Mouse (Mus musculus) neural tube, embryonic 15.5 days (tissue): ENCODE measurements at regions not wholly inside any gene's neighbourhood (a gene's known extent, or its start where the extent isn't known, plus 50 kb on each side); places are given as distances from the start of the nearest gene placed in this dataset.

ENCODE experiments used
- ATAC-seq: fragments of 200-750 bp; cut with Nextera tagmentation; 2 replicates; pipeline ENCODE4 v1.8.0; 2017; ENCODE audit warnings: mild to moderate bottlenecking, moderate TSS enrichment, moderate library complexity; ENCODE audit not compliant: low FRiP score
- H3K27ac ChIP-seq: fragments of 300-500 bp; sonication (generic); replicated peaks from 2 replicates; pipeline ENCODE4 v1.5.1; 2015; ENCODE audit warnings: mild to moderate bottlenecking, inconsistent platforms
- H3K27me3 ChIP-seq: fragments of 300-500 bp; sonication (generic); replicated peaks from 2 replicates; pipeline ENCODE4 v1.6.1; 2015; ENCODE audit warnings: inconsistent platforms
- H3K36me3 ChIP-seq: fragments of 300-500 bp; sonication (generic); 2 replicates; pipeline ENCODE4 v1.6.1; 2015; ENCODE audit warnings: inconsistent platforms
- H3K4me1 ChIP-seq: fragments of 300-500 bp; sonication (generic); 2 replicates; pipeline ENCODE4 v1.6.1; 2015; ENCODE audit warnings: inconsistent platforms
- H3K4me2 ChIP-seq: fragments of 300-500 bp; sonication (generic); 2 replicates; pipeline ENCODE4 v1.6.1; 2015; ENCODE audit warnings: inconsistent platforms, mild to moderate bottlenecking, moderate library complexity
- H3K4me3 ChIP-seq: fragments of 300-500 bp; sonication (generic); replicated peaks from 2 replicates; pipeline ENCODE4 v1.5.1; 2015; ENCODE audit warnings: mild to moderate bottlenecking, inconsistent platforms
- H3K9ac ChIP-seq: fragments of 300-500 bp; sonication (generic); replicated peaks from 2 replicates; pipeline ENCODE4 v1.6.1; 2015; ENCODE audit warnings: mild to moderate bottlenecking, inconsistent platforms
- H3K9me3 ChIP-seq: fragments of 300-500 bp; sonication (generic); replicated peaks from 2 replicates; pipeline ENCODE4 v1.6.1; 2016; ENCODE audit warnings: inconsistent platforms
- WGBS: fragments of 180-500 bp; shearing (Covaris S2); methylation state at CpG from one replicate; pipeline ENCODE4 v1.1.7; 2015; ENCODE audit warnings: mixed read lengths; 5-methylcytosine and 5-hydroxymethylcytosine counted together

- 47% methylated on average over 5 of the region's 5 CpGs for WGBS
- ATAC-seq = no peak
- Histone ChIP-seq H3K4me2 (no peak overlapping the region), H3K9me3 (no peaks in the 10 kb centered on the region), H3K27me3 (no peaks in the 10 kb centered on the region), H3K4me1 (no peaks in the 10 kb centered on the region), H3K9ac (no peak overlapping the region), H3K4me3 (no peak overlapping the region), H3K36me3 (no peaks in the 10 kb centered on the region), H3K27ac (no peak overlapping the region)
Observed at GRCm38 (mm10) chr11:24628619-24629018, 550.8 kb downstream of the Bcl11a start.

- H3K4me3 ChIP-seq = no peak overlapping the region
- WGBS = 74% methylated on average over 4 of the region's 4 CpGs
- H3K9me3 ChIP-seq = no peaks in the 10 kb centered on the region
- no peaks in the 10 kb centered on the region for H3K4me1 ChIP-seq
- H3K9ac ChIP-seq = no peak overlapping the region
- ATAC-seq = no peak
- H3K36me3 ChIP-seq = no peaks in the 10 kb centered on the region
- H3K4me2 ChIP-seq = no peak overlapping the region
- H3K27ac ChIP-seq = no peak overlapping the region
- no peaks in the 10 kb centered on the region for H3K27me3 ChIP-seq
Observed at GRCm38 (mm10) chr11:24629431-24629830, 551.6 kb downstream of the Bcl11a start.

DNA sequence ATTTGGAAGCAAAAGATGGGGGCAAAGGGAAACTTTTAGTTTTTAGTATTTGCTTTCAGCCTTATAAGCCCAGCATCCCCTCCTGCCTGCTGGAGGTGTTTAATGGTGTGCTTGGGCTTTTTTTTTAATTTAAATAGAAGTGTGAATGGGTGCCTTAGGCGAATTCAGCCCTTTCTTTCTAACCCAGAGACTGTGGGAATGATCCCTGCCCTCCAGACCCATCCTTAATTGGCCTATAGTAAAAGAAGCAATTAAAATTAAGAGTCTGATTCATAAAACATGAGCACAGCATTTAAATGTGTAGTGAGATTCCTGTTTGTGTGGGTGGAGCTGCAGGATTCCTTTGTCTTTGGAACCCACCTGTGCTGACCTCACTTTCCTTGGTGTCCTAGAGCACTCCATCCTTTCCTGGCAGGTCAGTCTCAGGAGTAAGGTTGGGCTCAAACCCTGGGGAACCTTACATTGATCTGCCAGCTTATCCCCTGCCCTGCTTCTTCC lies 552.6 kb downstream of the Bcl11a start:
- no peak for ATAC-seq
- WGBS = 33% methylated on average over 1 of the region's 1 CpGs
- H3K9ac ChIP-seq = no peak overlapping the region
- H3K4me2 ChIP-seq = no peak overlapping the region
- H3K4me1 ChIP-seq = no peaks in the 10 kb centered on the region
- no peak overlapping the region for H3K27ac ChIP-seq
- H3K9me3 ChIP-seq = no peaks in the 10 kb centered on the region
- H3K36me3 ChIP-seq = no peaks in the 10 kb centered on the region
- no peak overlapping the region for H3K4me3 ChIP-seq
- H3K27me3 ChIP-seq = no peaks in the 10 kb centered on the region

DNA sequence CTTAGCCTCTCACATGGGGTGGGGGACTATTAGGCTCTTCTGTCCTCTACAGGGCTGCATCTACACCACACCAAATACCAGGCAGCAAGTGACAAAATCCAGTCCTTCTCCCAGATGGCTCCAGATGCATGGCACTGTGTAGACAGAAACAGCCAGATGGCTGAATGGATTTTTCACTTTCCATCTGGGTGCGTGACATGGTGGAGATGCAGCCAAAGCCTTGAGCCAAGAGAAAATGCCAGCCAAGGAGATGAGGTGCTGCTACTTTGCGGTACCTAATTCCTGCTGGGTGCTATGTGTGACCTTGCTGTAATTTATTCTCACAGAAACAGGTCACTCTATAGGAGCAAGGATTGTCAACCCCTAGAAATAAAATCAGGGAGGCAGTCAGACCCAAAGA lies 553.8 kb downstream of the Bcl11a start:
- WGBS = 72% methylated on average over 2 of the region's 2 CpGs
- Histone ChIP-seq H3K4me3 (no peak overlapping the region), H3K9me3 (no peaks in the 10 kb centered on the region), H3K4me2 (no peak overlapping the region), H3K4me1 (no peaks in the 10 kb centered on the region), H3K36me3 (no peaks in the 10 kb centered on the region), H3K27me3 (no peaks in the 10 kb centered on the region), H3K27ac (no peak overlapping the region), H3K9ac (no peak overlapping the region)
- ATAC-seq = no peak; the same call in 1 of the 2 replicates

DNA sequence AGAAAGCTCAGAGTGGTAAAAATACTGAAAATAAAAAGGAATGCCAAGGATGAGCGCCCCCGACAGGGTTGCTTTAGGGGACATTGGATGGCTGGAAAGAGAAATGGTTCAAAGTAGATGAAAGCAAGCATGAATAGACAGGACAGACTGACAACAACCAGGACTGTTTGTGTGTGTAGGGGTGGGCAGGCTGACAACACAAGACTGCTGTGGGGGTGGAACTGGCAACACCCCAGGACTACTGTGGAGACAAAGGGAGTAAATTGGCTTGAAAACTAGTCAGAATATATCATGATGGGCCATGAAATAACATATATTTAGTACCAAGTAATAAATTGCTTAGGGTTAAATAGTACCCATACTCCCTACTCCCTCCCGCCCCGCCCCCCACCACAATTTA lies 558.9 kb downstream of the Bcl11a start:
- Histone ChIP-seq H3K4me2 (no peak overlapping the region), H3K36me3 (no peaks in the 10 kb centered on the region), H3K4me3 (no peak overlapping the region), H3K4me1 (no peaks in the 10 kb centered on the region), H3K9ac (no peak overlapping the region), H3K27me3 (no peaks in the 10 kb centered on the region), H3K9me3 (no peaks in the 10 kb centered on the region), H3K27ac (no peak overlapping the region)
- ATAC-seq = no peak
- WGBS = 82% methylated on average over 4 of the region's 4 CpGs

DNA sequence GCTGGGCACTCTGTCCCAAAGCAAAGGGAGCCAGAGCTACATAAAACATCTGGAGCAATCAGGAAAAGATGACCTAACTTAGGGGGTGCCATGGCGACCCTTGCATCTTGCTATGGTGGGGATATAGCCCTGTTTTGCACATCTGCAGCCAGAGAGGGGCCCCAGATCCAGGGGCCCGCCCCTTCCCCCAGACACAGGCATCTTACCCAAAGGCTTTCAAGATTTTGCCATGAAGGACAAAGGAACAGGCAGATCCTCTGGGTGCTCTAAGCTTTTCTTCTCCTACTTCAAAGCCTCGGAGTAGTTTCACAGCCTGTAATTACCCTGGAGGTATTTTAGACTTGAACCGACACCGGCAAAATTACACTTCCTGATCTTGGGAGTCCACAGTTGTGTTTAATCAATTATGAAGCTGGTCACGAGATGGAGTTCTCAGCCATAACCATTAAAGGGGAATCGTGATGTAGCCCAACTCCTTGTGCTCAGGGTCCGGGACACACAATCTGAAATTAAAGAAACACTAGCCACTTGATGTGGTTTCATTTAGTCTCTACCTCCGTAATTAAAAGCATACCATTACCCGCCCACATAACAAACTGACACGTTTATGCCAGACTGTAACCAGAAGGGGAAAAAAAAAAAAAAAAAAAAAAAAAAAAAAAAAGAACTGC lies 565.7 kb downstream of the Bcl11a start:
- Histone ChIP-seq H3K9me3 (no peaks in the 10 kb centered on the region), H3K36me3 (no peaks in the 10 kb centered on the region), H3K27ac (no peak overlapping the region), H3K4me3 (no peak overlapping the region), H3K4me2 (no peak overlapping the region), H3K4me1 (no peaks in the 10 kb centered on the region), H3K9ac (no peak overlapping the region), H3K27me3 (no peaks in the 10 kb centered on the region)
- 40% methylated on average over 11 of the region's 11 CpGs for WGBS
- no peak for ATAC-seq

- Histone ChIP-seq H3K36me3 (no peaks in the 10 kb centered on the region), H3K27me3 (no peaks in the 10 kb centered on the region), H3K27ac (no peak overlapping the region), H3K4me3 (no peak overlapping the region), H3K9me3 (no peaks in the 10 kb centered on the region), H3K4me2 (no peak overlapping the region), H3K9ac (no peak overlapping the region), H3K4me1 (no peaks in the 10 kb centered on the region)
- ATAC-seq = no peak
- 86% methylated on average over 3 of the region's 3 CpGs for WGBS
Observed at GRCm38 (mm10) chr11:24652852-24653251, 575.0 kb downstream of the Bcl11a start.

DNA sequence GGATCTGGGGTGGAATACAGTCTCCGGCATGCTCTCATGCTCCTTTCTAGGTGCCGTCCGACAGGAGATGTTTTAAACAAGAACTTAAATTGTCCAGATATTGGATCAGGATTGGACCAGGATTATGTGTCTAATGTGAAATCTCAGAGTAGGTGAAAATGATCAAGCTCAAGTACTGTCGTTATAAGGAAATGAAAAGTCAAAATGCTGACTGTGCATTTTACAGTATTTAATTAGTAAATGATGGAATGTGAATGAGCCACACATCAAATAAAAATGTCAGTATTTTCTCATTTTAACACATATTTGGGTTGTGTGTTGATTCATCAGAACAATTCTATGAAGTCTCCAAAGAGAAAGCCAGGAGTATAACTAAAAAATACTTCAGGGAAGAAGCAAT lies 586.2 kb downstream of the Bcl11a start:
- ATAC-seq = no peak
- 86% methylated on average over 4 of the region's 4 CpGs for WGBS
- Histone ChIP-seq H3K27ac (no peak overlapping the region), H3K4me3 (no peak overlapping the region), H3K9ac (no peak overlapping the region), H3K4me1 (no peaks in the 10 kb centered on the region), H3K27me3 (no peaks in the 10 kb centered on the region), H3K4me2 (no peak overlapping the region), H3K36me3 (no peaks in the 10 kb centered on the region), H3K9me3 (no peaks in the 10 kb centered on the region)

DNA sequence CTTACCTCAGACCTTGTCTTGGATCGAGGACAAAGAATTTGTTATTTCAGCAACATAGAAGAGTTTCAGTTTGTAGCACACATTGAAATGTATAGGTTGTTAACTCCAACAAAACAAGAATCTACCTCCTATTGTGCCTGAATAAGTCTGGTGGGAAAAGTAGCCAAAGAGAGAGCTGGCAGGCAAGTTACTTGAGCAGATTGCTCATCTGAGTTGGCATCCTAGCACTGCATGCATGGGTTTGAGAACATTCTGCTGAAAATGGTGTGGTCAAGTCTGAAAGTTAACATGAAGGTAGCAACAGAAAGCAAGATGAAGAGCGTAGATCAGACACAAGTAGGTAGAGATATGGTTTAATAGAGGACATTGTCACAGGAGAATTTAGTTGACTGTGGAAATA lies 587.5 kb downstream of the Bcl11a start:
- Histone ChIP-seq H3K9me3 (no peaks in the 10 kb centered on the region), H3K27me3 (no peaks in the 10 kb centered on the region), H3K4me1 (no peaks in the 10 kb centered on the region), H3K36me3 (no peaks in the 10 kb centered on the region), H3K4me2 (no peak overlapping the region), H3K9ac (no peak overlapping the region), H3K27ac (no peak overlapping the region), H3K4me3 (no peak overlapping the region)
- WGBS = 89% methylated on average over 2 of the region's 2 CpGs
- no peak for ATAC-seq

- H3K4me2 ChIP-seq = no peak overlapping the region
- no peak overlapping the region for H3K27ac ChIP-seq
- no peak overlapping the region for H3K9ac ChIP-seq
- WGBS = 96% methylated on average over 4 of the region's 4 CpGs
- no peaks in the 10 kb centered on the region for H3K36me3 ChIP-seq
- no peak for ATAC-seq
- H3K27me3 ChIP-seq = no peaks in the 10 kb centered on the region
- no peak overlapping the region for H3K4me3 ChIP-seq
- H3K4me1 ChIP-seq = peaks cover 3% of the 10 kb centered on the region; the same call in 1 of the 2 replicates
- H3K9me3 ChIP-seq = no peaks in the 10 kb centered on the region
Observed at GRCm38 (mm10) chr11:24671662-24672061, 593.8 kb downstream of the Bcl11a start.

DNA sequence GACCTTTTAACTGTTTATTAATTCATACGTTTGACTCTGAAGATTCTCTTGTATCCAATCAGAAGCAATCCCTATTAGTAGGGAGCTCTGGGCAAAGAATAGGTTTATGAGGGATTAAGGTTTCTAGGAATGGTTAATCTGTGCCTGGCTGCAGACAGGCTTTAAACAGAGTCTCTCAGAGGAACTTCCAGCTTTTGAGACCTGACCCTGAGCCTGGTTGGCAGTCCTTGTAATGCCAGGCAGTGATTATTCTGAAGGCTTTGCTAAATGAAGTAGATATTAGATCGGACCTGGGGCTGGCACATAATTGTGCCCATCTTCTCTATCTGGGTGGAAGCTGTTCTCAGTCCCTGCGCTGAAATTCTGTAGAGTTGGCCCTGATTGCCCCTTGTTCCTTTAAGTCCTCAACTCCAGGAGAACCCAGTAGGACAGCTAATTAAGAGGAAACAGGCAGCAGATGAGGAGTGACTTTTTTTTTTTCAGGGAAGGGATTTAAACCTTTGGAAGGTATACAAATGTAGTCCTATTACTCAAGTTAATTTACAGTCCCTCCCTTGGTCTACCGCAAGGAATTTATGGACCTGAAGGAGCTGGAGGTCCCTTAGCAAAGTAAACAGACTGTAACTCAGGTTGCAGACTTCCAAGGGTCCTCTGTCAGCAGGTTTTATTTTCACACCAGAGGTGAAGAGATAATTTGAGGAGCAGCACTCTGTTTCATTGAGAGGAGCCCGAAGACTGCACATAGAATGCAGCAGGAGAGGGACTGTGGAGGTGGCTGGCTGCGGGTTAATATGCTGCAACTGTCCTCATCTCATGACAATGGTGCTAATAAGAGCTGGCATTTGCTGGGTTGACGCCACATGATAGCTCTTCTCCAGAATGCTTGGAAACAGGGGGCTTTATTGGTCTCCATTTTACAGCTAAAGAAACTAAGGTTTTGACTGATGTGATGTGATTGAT lies 595.7 kb downstream of the Bcl11a start:
- no peaks in the 10 kb centered on the region for H3K27me3 ChIP-seq
- no peak overlapping the region for H3K9ac ChIP-seq
- WGBS = 47% methylated on average over 7 of the region's 7 CpGs
- H3K4me1 ChIP-seq = peaks cover 3% of the 10 kb centered on the region; the same call in 1 of the 2 replicates
- no peaks in the 10 kb centered on the region for H3K36me3 ChIP-seq
- no peak overlapping the region for H3K27ac ChIP-seq
- no peak for ATAC-seq
- no peak overlapping the region for H3K4me3 ChIP-seq
- H3K4me2 ChIP-seq = no peak overlapping the region
- H3K9me3 ChIP-seq = no peaks in the 10 kb centered on the region

DNA sequence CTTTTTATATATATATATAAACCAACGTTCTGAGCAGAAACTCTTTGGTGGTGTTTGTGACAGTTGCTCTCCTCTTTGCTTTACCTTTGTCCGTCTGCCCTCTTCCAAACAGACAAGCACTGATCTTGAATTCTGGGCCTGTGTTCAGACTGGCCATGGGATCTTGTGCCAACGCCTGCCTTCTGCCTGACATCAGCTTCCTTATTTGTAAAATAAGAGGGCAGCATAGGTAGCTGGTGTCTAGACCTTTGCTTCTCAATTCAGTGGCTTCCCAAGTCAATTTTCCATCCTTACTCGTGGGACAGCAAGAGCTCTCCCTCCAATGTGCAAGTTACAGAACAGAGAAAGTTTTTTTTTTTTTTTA lies 596.3 kb downstream of the Bcl11a start:
- Histone ChIP-seq H3K27me3 (no peaks in the 10 kb centered on the region), H3K27ac (no peak overlapping the region), H3K9me3 (no peaks in the 10 kb centered on the region), H3K36me3 (no peaks in the 10 kb centered on the region), H3K9ac (no peak overlapping the region), H3K4me2 (no peak overlapping the region), H3K4me1 (peaks cover 3% of the 10 kb centered on the region; the same call in 1 of the 2 replicates), H3K4me3 (no peak overlapping the region)
- ATAC-seq = no peak
- WGBS = 44% methylated on average over 4 of the region's 4 CpGs
